Mouse (Mus musculus): Measurements from ENCODE around the gene C1ql4. TPM values are rescaled to one million over a fixed set of nuclear protein-coding genes. Genes with fewer than 3 reads are reported as not detected.

The C1ql4 gene
- total RNA-seq (2023), result not detected

GRCm38 (mm10) chr15:99087253-99088075 lies at the start of gene C1ql4:
Gene C1ql4 (minus strand): TSS chr15:99087817.

GRCm38 (mm10) chr15:99125711-99126080 lies 38.1 kb upstream of the C1ql4 start, which contains the start of gene Spats2:
Gene Spats2 (plus strand): TSS chr15:99125916.

GRCm38 (mm10) chr15:99092870-99093269 lies 5.3 kb upstream of the C1ql4 start, which contains the start of gene Dnajc22:
Gene Dnajc22 (plus strand): TSS chr15:99093170.

GRCm38 (mm10) chr15:99074019-99074599 lies 13.5 kb downstream of the C1ql4 start, which contains the start of gene Troap:
Gene Troap (plus strand): TSS chr15:99074575.

GRCm38 (mm10) chr15:99055040-99055439 lies 32.6 kb downstream of the C1ql4 start, which contains the start of gene Prph:
Gene Prph (plus strand): TSS chr15:99055174.

Other genes with a start within 250 kb of the C1ql4 start
- gene Kmt2d, start 216.6 kb downstream of the C1ql4 start, total RNA-seq (2023), result 266 TPM
- gene Rhebl1, start 193.3 kb downstream of the C1ql4 start, total RNA-seq (2023), result 20.7 TPM
- gene Dhh, start 189.3 kb downstream of the C1ql4 start, total RNA-seq (2023), result 1.1 TPM
- gene Lmbr1l, start 169.6 kb downstream of the C1ql4 start, total RNA-seq (2023), result 293 TPM
- 244 TPM for gene Tuba1b, start 153.3 kb downstream of the C1ql4 start, total RNA-seq (2023)
- not detected for gene Gm49450, start 134.3 kb downstream of the C1ql4 start, total RNA-seq (2023)
- gene Tuba1a, start 134.1 kb downstream of the C1ql4 start, total RNA-seq (2023), result 270 TPM
- gene Tuba1c, start 57.9 kb downstream of the C1ql4 start, total RNA-seq (2023), result 95.3 TPM
- gene Prph, start 32.6 kb downstream of the C1ql4 start, total RNA-seq (2023), result not detected
- gene Troap, start 13.2 kb downstream of the C1ql4 start, total RNA-seq (2023), result 0.31 TPM
- gene Dnajc22, start 5.4 kb upstream of the C1ql4 start, total RNA-seq (2023), result not detected
- not detected for gene Spats2, start 38.1 kb upstream of the C1ql4 start, total RNA-seq (2023)
- gene Kcnh3, start 137.0 kb upstream of the C1ql4 start, total RNA-seq (2023), result 4.8 TPM
- 111 TPM for gene Mcrs1, start 164.1 kb upstream of the C1ql4 start, total RNA-seq (2023)
- gene Prpf40b, start 207.3 kb upstream of the C1ql4 start, total RNA-seq (2023), result 15.1 TPM
- gene Fam186b, start 208.1 kb upstream of the C1ql4 start, total RNA-seq (2023), result not detected

All from CD8-positive naive resting alpha-beta T cell, adult 57 days (primary cell).